Mouse (Mus musculus): ENCODE data around the gene Evl. TPM values are rescaled to one million over a fixed set of nuclear protein-coding genes. Genes with fewer than 3 reads are reported as not detected.
A peak's percentile ranks its signal among the peaks of the same experiment; 100 is the strongest.

Evl gene
- total RNA-seq, 1 experiment from 2014 or later: 10.3 TPM

- no peak for ATAC-seq (replicated peaks; ENCODE audit: low read depth, poor library complexity, severe bottlenecking)
Measured at GRCm38 (mm10) chr12:108579156-108579871, 24.8 kb downstream of the Evl start.

- ATAC-seq (replicated peaks; ENCODE audit: low read depth, poor library complexity, severe bottlenecking): no peak
Measured at GRCm38 (mm10) chr12:108583775-108584174, 29.3 kb downstream of the Evl start.

- no peak for ATAC-seq (replicated peaks; ENCODE audit: low read depth, poor library complexity, severe bottlenecking)
Measured at GRCm38 (mm10) chr12:108590131-108590530, 35.6 kb downstream of the Evl start.

- no peak for ATAC-seq (replicated peaks; ENCODE audit: low read depth, poor library complexity, severe bottlenecking)
Measured at GRCm38 (mm10) chr12:108591586-108591985, 37.1 kb downstream of the Evl start.

GRCm38 (mm10) chr12:108592866-108593265 lies 38.3 kb downstream of the Evl start:
- ATAC-seq (replicated peaks; ENCODE audit: low read depth, poor library complexity, severe bottlenecking): no peak

GRCm38 (mm10) chr12:108600864-108601263 lies 46.3 kb downstream of the Evl start:
- ATAC-seq (replicated peaks; ENCODE audit: low read depth, poor library complexity, severe bottlenecking): peak; percentile 92

- no peak for ATAC-seq (replicated peaks; ENCODE audit: low read depth, poor library complexity, severe bottlenecking)
Measured at GRCm38 (mm10) chr12:108601326-108601725, 46.8 kb downstream of the Evl start.

GRCm38 (mm10) chr12:108604546-108604945 lies 50.0 kb downstream of the Evl start:
- no peak for ATAC-seq (replicated peaks; ENCODE audit: low read depth, poor library complexity, severe bottlenecking)

- no peak; the same call in 1 of the 2 replicates for ATAC-seq (replicated peaks; ENCODE audit: low read depth, poor library complexity, severe bottlenecking)
Measured at GRCm38 (mm10) chr12:108605521-108606281, 51.2 kb downstream of the Evl start.

GRCm38 (mm10) chr12:108606321-108606720 lies 51.8 kb downstream of the Evl start:
- no peak; the same call in 1 of the 2 replicates for ATAC-seq (replicated peaks; ENCODE audit: low read depth, poor library complexity, severe bottlenecking)

- ATAC-seq (replicated peaks; ENCODE audit: low read depth, poor library complexity, severe bottlenecking): peak; percentile 51; the same call in 1 of the 2 replicates
Measured at GRCm38 (mm10) chr12:108609446-108609845, 54.9 kb downstream of the Evl start.

GRCm38 (mm10) chr12:108610255-108610654 lies 55.7 kb downstream of the Evl start:
- ATAC-seq (replicated peaks; ENCODE audit: low read depth, poor library complexity, severe bottlenecking): no peak

GRCm38 (mm10) chr12:108613081-108613480 lies 58.6 kb downstream of the Evl start:
- peak; percentile 90 for ATAC-seq (replicated peaks; ENCODE audit: low read depth, poor library complexity, severe bottlenecking)

- no peak for ATAC-seq (replicated peaks; ENCODE audit: low read depth, poor library complexity, severe bottlenecking)
Measured at GRCm38 (mm10) chr12:108617511-108617910, 63.0 kb downstream of the Evl start.

GRCm38 (mm10) chr12:108619853-108620416 lies 65.4 kb downstream of the Evl start:
- ATAC-seq (replicated peaks; ENCODE audit: low read depth, poor library complexity, severe bottlenecking): peak; percentile 67

- no peak for ATAC-seq (replicated peaks; ENCODE audit: low read depth, poor library complexity, severe bottlenecking)
Measured at GRCm38 (mm10) chr12:108622406-108622805, 67.9 kb downstream of the Evl start.

- ATAC-seq (replicated peaks; ENCODE audit: low read depth, poor library complexity, severe bottlenecking): peak; percentile 18
Measured at GRCm38 (mm10) chr12:108629556-108629955, 75.0 kb downstream of the Evl start.

GRCm38 (mm10) chr12:108630741-108631688 lies 76.5 kb downstream of the Evl start:
- ATAC-seq (replicated peaks; ENCODE audit: low read depth, poor library complexity, severe bottlenecking): peak; percentile 77

GRCm38 (mm10) chr12:108632501-108632900 lies 78.0 kb downstream of the Evl start:
- no peak for ATAC-seq (replicated peaks; ENCODE audit: low read depth, poor library complexity, severe bottlenecking)

- no peak for ATAC-seq (replicated peaks; ENCODE audit: low read depth, poor library complexity, severe bottlenecking)
Measured at GRCm38 (mm10) chr12:108634031-108634430, 79.5 kb downstream of the Evl start.

Data from common myeloid progenitor, adult 5-6 weeks (primary cell).